Mouse (Mus musculus) testis, postnatal 14 days (tissue): ENCODE data around the gene Rad51b.

Experiments used
- DNase-seq: peaks from one replicate; pipeline ENCODE4 v3.0.0; 2021; ENCODE audit warnings: low spot score

Rad51b gene

GRCm38 (mm10) chr12:79579018-79579585 lies 282.0 kb downstream of the Rad51b start:
- no peak for DNase-seq

- no peak for DNase-seq
These were observed 282.8 kb downstream of the Rad51b start for GRCm38 (mm10) chr12:79579837-79580236.

- DNase-seq: no peak
These were observed 287.6 kb downstream of the Rad51b start for GRCm38 (mm10) chr12:79584556-79585307.

- DNase-seq: no peak
These were observed 288.3 kb downstream of the Rad51b start for GRCm38 (mm10) chr12:79585336-79585735.

GRCm38 (mm10) chr12:79588831-79589230 lies 291.7 kb downstream of the Rad51b start:
- no peak for DNase-seq

GRCm38 (mm10) chr12:79592206-79592605 lies 295.1 kb downstream of the Rad51b start:
- no peak for DNase-seq

- no peak for DNase-seq
These were observed 299.8 kb downstream of the Rad51b start for GRCm38 (mm10) chr12:79596842-79597241.

GRCm38 (mm10) chr12:79597351-79597750 lies 300.3 kb downstream of the Rad51b start:
- no peak for DNase-seq

- DNase-seq: no peak
These were observed 300.7 kb downstream of the Rad51b start for GRCm38 (mm10) chr12:79597786-79598185.

GRCm38 (mm10) chr12:79598496-79598895 lies 301.4 kb downstream of the Rad51b start:
- DNase-seq: no peak

- no peak for DNase-seq
These were observed 301.8 kb downstream of the Rad51b start for GRCm38 (mm10) chr12:79598901-79599300.

- DNase-seq: peak; percentile 65
These were observed 303.2 kb downstream of the Rad51b start for GRCm38 (mm10) chr12:79600149-79600769.

GRCm38 (mm10) chr12:79602641-79603040 lies 305.6 kb downstream of the Rad51b start:
- DNase-seq: no peak

GRCm38 (mm10) chr12:79604850-79605249 lies 307.8 kb downstream of the Rad51b start:
- DNase-seq: no peak

GRCm38 (mm10) chr12:79606197-79606631 lies 309.1 kb downstream of the Rad51b start:
- no peak for DNase-seq

GRCm38 (mm10) chr12:79609399-79610010 lies 312.4 kb downstream of the Rad51b start:
- DNase-seq: no peak

- no peak for DNase-seq
These were observed 313.5 kb downstream of the Rad51b start for GRCm38 (mm10) chr12:79610511-79611103.

- DNase-seq: no peak
These were observed 314.6 kb downstream of the Rad51b start for GRCm38 (mm10) chr12:79611665-79612064.

GRCm38 (mm10) chr12:79612334-79613060 lies 315.4 kb downstream of the Rad51b start:
- DNase-seq: peak; percentile 74

- DNase-seq: peak; percentile 10
These were observed 316.1 kb downstream of the Rad51b start for GRCm38 (mm10) chr12:79613061-79613788.
